Mouse (Mus musculus) large intestine, adult 2 months (tissue): ENCODE measurements at regions not wholly inside any gene's neighbourhood (a gene's known extent, or its start where the extent isn't known, plus 50 kb on each side); places are given as distances from the start of the nearest gene placed in this dataset.
"Not testable (repeated sequence)": the region's sequence is repeated elsewhere in the genome, so short reads cannot be mapped to it uniquely, and the experiment has no call there.

ENCODE experiments used
- DNase-seq: peaks from one replicate; pipeline ENCODE4 v3.0.0-alpha.2; 2012; ENCODE audit warnings: low read depth, low spot score
- WGBS: fragments of 180-500 bp; shearing (Covaris S2); methylation state at CpG from one replicate; pipeline ENCODE4 v1.1.7; 2018; 5-methylcytosine and 5-hydroxymethylcytosine counted together

DNA sequence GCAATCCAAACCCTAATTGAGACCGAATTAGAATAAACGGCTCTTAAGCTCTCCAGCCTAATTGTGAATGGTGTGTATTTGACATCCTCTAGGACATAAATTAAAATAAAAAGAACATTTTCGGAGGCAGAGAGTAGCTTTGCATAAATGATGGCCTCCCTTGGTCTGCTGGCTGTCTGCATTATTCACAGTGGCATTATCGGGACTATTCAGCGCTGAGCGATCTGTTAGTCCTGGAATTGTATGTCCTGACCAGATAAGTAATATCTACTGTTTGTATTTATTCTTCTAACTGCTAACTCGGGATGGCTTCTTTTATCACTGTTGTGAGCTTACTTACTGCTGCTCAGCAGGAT is 299.6 kb downstream of the Chl1 start:
- DNase-seq: no peak
- 19% methylated on average over 7 of the region's 7 CpGs for WGBS

GRCm38 (mm10) chr6:103810342-103811001 is 300.1 kb downstream of the Chl1 start:
- 5% methylated on average over 13 of the region's 13 CpGs for WGBS
- DNase-seq: no peak

DNA sequence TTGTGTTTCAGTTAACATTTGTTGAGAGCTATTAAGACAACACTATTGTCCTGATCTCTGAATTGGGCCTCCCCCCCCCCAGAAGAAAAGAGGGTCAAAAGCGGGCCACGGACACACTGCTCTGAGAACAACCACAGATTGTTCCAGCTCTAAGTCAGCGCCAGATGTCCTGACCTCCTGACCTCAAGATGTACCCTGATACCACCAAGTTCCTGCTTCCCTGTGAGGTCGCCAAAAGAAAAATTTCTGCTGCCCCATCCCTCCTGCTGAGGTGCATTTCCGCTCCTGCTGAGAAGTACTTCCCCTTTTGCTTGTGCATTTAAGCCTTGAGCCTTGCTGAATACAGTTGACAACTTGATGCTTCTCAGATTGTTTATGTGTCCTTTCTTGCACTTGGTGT is 306.0 kb downstream of the Chl1 start:
- not testable (repeated sequence) for DNase-seq
- 77% methylated on average over 5 of the region's 5 CpGs for WGBS

DNA sequence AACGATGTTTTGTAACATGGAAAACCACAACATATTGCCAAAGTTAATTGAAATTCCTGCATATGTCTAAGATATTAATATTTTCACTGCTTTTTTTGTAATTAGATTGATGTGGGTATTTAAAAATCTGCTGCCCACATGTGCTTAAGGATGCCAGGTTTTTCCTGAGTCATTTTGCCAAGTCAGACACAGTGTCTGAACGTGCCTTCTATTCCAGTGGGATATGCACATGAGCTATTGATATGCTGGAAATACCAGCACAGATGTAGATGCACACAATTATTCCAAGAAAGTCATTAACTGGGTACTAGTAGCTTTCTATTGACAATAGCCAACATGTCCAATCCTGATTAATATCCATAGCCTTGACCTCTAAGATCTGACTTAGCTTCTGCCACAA is 315.7 kb downstream of the Chl1 start:
- 62% methylated on average over 2 of the region's 2 CpGs for WGBS
- no peak for DNase-seq

GRCm38 (mm10) chr6:103827623-103828022 is 317.2 kb downstream of the Chl1 start:
- 94% methylated on average over 3 of the region's 3 CpGs for WGBS
- DNase-seq: no peak

DNA sequence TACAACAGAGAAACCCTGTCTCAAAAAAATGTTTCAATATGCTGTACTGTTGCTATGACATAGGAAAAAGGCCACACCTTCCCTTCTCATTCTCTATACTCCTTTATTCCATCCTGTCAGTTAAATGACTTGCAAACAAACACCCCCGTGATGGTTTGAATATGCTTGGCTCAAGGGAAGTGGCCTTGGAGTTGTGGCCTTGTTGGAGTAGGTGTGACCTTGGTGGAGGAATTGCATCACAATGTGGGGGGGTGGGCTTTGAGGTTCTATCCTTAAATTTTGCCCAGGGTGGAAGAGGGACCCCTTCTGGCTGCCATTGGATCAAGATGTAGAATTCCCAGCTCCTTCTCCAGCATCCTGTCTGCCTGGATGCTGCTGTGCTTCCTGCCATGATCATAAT is 318.5 kb downstream of the Chl1 start:
- no peak for DNase-seq
- WGBS: 76% methylated on average over 1 of the region's 1 CpGs

DNA sequence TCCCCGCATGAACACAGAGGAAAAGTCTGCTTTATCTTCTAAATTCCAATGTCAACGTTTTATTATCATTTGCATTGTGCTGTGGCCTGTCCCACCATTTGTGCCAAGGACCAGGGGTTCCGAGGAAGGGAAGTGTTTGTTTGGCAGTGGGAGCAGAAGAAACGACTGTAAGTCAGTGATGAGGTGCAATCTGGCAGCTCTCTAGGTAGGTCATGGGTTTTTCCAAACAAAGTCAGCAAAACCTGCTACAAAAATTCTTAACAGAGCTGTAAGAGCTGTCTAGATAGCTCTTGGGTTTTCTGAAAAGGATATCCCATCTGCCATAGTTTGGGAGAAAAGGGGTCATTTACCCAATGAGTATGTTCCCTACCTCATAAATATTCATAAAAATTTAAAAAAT is 321.9 kb downstream of the Chl1 start:
- no peak for DNase-seq
- WGBS: 51% methylated on average over 4 of the region's 4 CpGs

DNA sequence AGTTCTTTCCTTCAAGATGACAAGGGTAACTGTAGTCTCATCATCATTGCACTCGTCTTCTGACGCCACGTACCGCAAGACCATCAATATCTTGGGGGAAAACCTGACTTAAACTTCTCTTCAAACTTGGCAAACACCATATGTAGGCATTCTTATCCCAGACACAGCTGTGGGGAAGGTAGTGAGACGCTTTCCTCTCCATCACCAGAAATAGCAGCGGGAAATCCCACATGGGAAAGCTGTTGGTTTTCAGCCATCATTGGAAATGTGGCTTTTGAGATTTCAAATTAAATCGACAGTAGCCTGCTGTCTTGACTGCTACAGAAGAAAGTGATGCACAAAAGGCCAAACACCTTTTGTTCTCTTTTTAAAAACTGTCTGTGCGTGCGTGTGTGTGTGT is 322.4 kb downstream of the Chl1 start:
- DNase-seq: no peak
- 89% methylated on average over 9 of the region's 9 CpGs for WGBS

DNA sequence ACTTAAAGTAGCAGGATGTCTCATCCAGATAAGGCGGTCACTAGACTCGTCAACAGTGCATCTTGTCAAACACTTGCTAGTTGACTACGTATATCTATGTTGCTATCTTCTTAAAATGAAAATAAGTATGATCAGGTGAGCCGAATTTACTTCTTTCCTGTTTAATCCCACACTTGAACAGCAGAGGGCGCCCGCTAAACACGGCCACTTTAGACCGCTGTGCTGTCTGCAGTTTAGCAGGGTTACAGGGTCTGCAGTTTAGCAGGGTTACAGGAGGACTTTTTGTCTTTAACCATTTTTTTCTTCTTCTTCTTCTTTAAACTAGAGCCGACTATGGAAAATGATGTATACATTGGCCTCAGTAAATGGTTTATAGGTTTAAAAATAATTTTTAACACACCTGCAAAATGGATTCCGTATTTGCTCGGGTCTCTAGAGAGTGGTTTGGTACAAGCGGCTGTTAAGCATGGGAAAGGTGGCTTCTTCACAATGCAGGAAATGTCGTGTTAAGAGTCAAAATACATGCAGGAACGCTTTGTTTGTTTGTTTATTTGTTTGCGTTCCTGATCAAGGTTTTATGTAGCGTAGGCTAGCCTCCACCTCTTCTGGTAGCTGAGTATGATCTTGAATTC is 323.2 kb downstream of the Chl1 start:
- 41% methylated on average over 16 of the region's 16 CpGs for WGBS

GRCm38 (mm10) chr6:103834726-103835229 is 324.4 kb downstream of the Chl1 start:
- 89% methylated on average over 8 of the region's 8 CpGs for WGBS
- DNase-seq: no peak

More for the DNA sequence above, 323.2 kb downstream of the Chl1 start:
- no peak for DNase-seq

GRCm38 (mm10) chr6:103859787-103860186 is 349.4 kb downstream of the Chl1 start:
- no peak for DNase-seq

DNA sequence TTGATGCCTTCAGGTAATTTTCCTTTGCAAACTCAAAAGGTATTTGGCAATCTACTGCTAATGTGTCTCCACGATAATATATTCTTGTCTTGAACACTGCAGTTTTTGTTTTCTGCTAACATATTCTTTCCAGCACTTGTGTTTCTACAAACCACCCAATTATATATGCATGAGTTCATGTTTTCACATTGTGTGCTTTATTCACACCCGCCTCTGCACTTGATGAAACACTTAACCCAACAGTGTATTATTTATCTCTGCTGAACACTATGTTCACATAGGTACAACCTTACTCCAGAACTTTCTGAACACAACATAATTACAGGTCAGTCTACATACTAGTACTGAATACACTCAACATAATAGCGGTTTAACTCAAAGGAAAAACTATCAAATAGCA is 383.1 kb downstream of the Chl1 start:
- 83% methylated on average over 3 of the region's 3 CpGs for WGBS
- DNase-seq: no peak

- DNase-seq: no peak
- WGBS: 76% methylated on average over 1 of the region's 1 CpGs
Measured at GRCm38 (mm10) chr6:103924504-103924903, 414.1 kb downstream of the Chl1 start.

DNA sequence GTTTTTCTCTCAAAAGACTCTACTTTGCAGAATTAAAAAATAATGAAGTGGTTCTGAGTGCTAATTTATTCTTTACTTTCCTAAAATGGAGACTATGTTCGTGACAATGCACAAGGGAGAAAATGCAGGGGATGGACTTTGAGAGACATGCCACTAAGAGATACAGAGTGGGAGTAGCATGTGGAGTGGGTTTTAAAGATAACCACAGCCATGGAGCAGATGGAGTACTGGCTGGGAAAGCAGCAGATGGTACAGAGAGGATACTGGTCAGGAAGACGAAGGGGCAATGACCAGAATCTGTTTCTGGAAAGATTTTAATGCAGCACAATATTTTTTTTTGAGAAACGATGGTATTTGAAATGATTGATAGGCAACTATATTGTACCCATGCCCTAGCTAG is 416.7 kb downstream of the Chl1 start:
- 69% methylated on average over 3 of the region's 3 CpGs for WGBS
- no peak for DNase-seq

DNA sequence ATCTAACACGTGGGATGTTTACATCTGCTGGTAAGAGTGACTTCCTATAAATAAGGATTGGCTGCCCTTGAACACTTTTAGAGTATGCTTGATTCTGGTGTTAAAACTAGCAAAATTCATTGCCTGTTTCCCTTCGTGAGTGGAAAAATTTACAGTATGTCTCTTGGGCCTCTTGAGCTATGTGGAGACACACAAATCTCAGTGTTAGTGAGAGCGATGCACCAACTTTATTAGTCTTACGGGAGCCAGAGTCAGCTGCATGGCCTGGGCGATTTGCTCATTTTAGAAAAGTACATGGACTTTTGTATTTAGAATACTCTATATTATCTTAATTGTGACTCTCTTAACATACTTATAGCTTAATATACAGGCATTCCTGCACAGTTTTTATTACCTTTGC is 430.0 kb downstream of the Chl1 start:
- 64% methylated on average over 5 of the region's 5 CpGs for WGBS
- no peak for DNase-seq

DNA sequence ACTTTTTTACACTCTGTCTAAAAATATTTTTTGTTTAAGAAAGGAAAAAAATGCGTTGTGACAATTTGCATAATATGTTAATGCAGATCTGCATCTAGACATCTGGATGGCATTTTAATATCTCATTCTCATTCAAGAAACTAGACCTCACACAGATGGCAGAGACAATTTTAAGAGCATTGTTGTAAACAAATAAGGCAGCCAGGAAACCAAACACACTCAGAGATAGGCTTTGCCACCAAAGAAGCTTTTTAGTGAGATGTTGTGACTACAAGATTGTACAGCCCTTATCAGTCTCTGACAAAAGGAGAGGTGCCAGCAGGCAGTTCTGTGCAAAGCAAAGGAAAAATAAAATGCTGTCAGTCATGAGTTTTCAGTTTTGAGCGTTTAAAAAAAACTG is 434.0 kb downstream of the Chl1 start:
- DNase-seq: no peak
- WGBS: 68% methylated on average over 2 of the region's 2 CpGs

- 64% methylated on average over 3 of the region's 3 CpGs for WGBS
- DNase-seq: no peak
Measured at GRCm38 (mm10) chr6:103947474-103947873, 437.1 kb downstream of the Chl1 start.

- DNase-seq: no peak
- WGBS: 70% methylated on average over 1 of the region's 1 CpGs
Measured at GRCm38 (mm10) chr6:103953134-103953771, 442.9 kb downstream of the Chl1 start.

GRCm38 (mm10) chr6:103959002-103959401 is 448.6 kb downstream of the Chl1 start:
- WGBS: 83% methylated on average over 2 of the region's 2 CpGs
- DNase-seq: no peak

DNA sequence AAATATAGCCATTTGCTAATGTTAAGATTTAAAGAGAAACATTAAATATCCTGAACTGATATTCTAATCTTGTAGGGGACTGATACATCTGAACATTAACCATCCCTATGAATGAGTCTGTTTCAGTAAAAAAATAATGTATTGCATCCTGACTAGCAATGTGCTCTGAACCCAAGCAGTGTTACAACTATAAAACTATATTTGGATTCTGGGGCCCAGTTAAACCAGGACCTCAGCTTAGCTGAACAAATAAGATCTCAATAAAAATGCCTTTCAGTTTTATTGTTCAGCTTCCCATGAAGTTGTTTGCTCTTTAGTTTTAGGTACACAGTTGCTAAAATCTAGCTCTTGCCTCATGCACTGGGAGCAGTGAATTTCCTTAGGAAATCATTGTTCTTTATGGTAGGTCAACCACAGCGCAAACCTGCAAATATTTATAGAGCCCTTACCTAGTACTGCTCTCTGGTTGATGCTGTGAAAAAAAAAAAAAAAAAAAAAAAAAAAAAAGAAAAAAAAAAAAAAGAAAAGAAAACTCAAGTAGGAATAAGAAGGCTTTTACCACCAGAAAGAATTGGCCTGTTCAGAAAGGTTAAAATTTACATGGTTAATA is 457.5 kb downstream of the Chl1 start:
- no peak for DNase-seq
- WGBS: 26% methylated on average over 1 of the region's 1 CpGs

GRCm38 (mm10) chr6:103999186-103999585 is 488.8 kb downstream of the Chl1 start:
- WGBS: 86% methylated on average over 1 of the region's 1 CpGs
- no peak for DNase-seq
